Mouse (Mus musculus): ENCODE data around the gene Msrb3.

DNA sequence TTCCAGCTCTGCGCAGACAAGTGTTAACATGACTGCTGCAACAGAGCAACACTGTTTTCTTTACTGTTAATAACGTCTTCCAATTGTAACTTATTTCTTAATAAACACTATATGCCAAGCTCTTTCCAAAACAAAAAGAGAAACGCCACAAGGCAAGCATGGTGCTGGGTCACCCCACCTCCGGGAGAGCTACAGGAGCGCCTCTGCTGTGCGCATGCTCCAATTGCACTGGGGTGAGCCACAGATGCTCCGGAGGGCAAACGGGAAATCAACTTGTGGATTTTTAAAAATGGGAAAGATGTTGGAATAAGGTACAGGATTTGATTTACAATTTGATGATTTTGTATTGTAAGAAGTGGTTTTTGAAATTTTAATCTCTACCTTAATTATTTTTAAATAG is 27.3 kb upstream of the Msrb3 start:
- TF ChIP-seq MAZ (IDR thresholded peaks at IDR 0.05; ENCODE audit: low read depth, low read length) (no peak), POLR2A (IDR thresholded peaks at IDR 0.05; ENCODE audit: low read depth, low read length) (no peak), USF2 (conservative IDR thresholded peaks at IDR 0.05; ENCODE audit: low read depth, low read length) (no peak), TBP (conservative IDR thresholded peaks at IDR 0.05; ENCODE audit: low read depth, low read length) (no peak), CTCF (conservative IDR thresholded peaks at IDR 0.05 in 1 of 2, IDR thresholded peaks at IDR 0.05 in 1 of 2; ENCODE audit: low read depth in 2 of 2, low read length in 2 of 2) (no peak), ELF1 (IDR thresholded peaks at IDR 0.05; ENCODE audit: low read depth, low read length) (no peak), ZNF384 (IDR thresholded peaks at IDR 0.05; ENCODE audit: low read depth, low read length) (no peak), USF1 (IDR thresholded peaks at IDR 0.05; ENCODE audit: low read depth, low read length) (no peak)
